Mouse (Mus musculus) neural tube, embryonic 11.5 days (tissue): ENCODE measurements around the gene Iqsec1. TPM values are rescaled to one million over a fixed set of nuclear protein-coding genes. Genes with fewer than 3 reads are reported as not detected.

Experiments used
- ATAC-seq: fragments of 200-750 bp; cut with Nextera tagmentation; 2 replicates; pipeline ENCODE4 v1.8.0; 2017; ENCODE audit warnings: moderate number of reproducible peaks, mild to moderate bottlenecking, moderate TSS enrichment, moderate library complexity; ENCODE audit not compliant: insufficient read depth, low FRiP score, low TSS enrichment
- DNase-seq: peaks from one replicate; pipeline ENCODE4 v3.0.0-alpha.2; 2015; ENCODE audit warnings: low spot score
- H3K27ac ChIP-seq: fragments of 300-500 bp; sonication (generic); 2 replicates; pipeline ENCODE4 v1.5.1; 2014; ENCODE audit warnings: low read depth, mild to moderate bottlenecking, low read length
- H3K27me3 ChIP-seq: fragments of 300-500 bp; sonication (generic); 2 replicates; pipeline ENCODE4 v1.6.1; 2014; ENCODE audit warnings: mild to moderate bottlenecking, low read length, mixed read lengths; ENCODE audit not compliant: control insufficient read depth, insufficient read depth
- H3K36me3 ChIP-seq: fragments of 300-500 bp; sonication (generic); 2 replicates; pipeline ENCODE4 v1.6.1; 2014; ENCODE audit warnings: mild to moderate bottlenecking, low read length, moderate library complexity, mixed read lengths; ENCODE audit not compliant: control insufficient read depth, insufficient read depth
- H3K4me1 ChIP-seq: fragments of 300-500 bp; sonication (generic); 2 replicates; pipeline ENCODE4 v1.6.1; 2014; ENCODE audit warnings: low read length, mixed read lengths; ENCODE audit not compliant: control insufficient read depth, insufficient read depth
- H3K4me2 ChIP-seq: fragments of 300-500 bp; sonication (generic); 2 replicates; pipeline ENCODE4 v1.6.1; 2014; ENCODE audit warnings: low read depth, mild to moderate bottlenecking, moderate library complexity
- H3K4me3 ChIP-seq: fragments of 300-500 bp; sonication (generic); 2 replicates; pipeline ENCODE4 v1.5.1; 2014; ENCODE audit warnings: low read depth, low read length
- H3K9ac ChIP-seq: fragments of 300-500 bp; sonication (generic); 2 replicates; pipeline ENCODE4 v1.6.1; 2014; ENCODE audit warnings: mild to moderate bottlenecking, low read length
- H3K9me3 ChIP-seq: fragments of 300-500 bp; sonication (generic); 2 replicates; pipeline ENCODE4 v1.6.1; 2016; ENCODE audit warnings: low read length; ENCODE audit not compliant: control insufficient read depth
- WGBS: fragments of 180-500 bp; shearing (Covaris S2); extraction: QIAGEN DNeasy Blood & Tissue Kit; methylation state at CpG from one replicate; pipeline ENCODE4 v1.1.7; 2014; 5-methylcytosine and 5-hydroxymethylcytosine counted together
- polyA plus RNA-seq: library from polyadenylated mRNA; unstranded; fragments of >200 nt; fragmentation: Nextera tagmentation; extraction: Ambion mirVana; gene quantifications from 2 replicates; pipeline ENCODE4 v1.2.1, GENCODE M21; 2014

The Iqsec1 gene
- polyA plus RNA-seq, 1 experiment from 2014 or later: 18.6 TPM

DNA sequence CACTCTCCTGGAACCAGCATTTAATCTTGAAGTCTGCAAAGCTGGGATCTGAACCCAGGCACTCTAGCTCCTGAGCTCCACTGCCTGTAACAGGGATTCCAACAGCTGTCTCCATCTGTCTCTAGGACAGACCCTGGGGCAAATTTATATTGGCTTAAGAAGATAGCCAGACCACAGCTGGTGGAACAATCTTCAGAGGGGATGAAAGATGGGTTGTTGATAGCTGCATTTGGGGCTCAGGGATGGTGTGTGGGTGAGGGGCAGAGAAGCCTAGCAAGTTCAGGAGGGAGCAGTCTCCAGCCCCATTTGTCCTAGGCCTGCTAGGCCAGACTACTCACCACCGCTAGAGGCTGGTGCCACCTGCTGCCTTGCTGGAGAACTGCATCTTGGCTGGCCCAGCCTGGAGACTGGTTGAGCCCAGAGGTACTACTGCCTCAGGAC, 260.0 kb downstream of the Iqsec1 start:
- DNase-seq: peak; percentile 85
- Histone ChIP-seq H3K4me3 (no peak overlapping the region), H3K4me2 (no peak overlapping the region), H3K36me3 (no peaks in the 10 kb centered on the region), H3K27me3 (no peaks in the 10 kb centered on the region), H3K27ac (no peak overlapping the region), H3K9me3 (no peaks in the 10 kb centered on the region), H3K4me1 (peaks cover 28% of the 10 kb centered on the region), H3K9ac (no peak overlapping the region)
- 0% methylated on average over 1 of the region's 1 CpGs for WGBS
- ATAC-seq: peak; percentile 57

DNA sequence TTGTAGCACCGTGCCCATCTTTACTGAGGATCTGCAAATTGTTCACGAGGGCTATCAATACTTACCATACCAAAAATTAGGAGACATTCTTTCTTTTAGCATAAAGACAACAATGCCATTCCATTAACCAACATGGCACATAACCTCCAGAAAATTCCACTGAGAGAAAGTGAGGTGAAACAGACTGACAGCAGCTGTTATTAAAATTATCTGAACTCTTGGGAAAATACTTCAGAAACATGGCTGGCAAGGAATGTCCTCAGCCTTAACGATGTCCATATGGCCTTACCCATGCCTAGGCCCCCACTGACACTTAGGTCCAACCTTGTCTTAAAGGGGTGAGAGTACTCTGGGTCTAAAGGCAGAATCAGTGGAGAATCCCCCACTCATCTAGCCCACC, 260.7 kb downstream of the Iqsec1 start:
- no peaks in the 10 kb centered on the region for H3K27me3 ChIP-seq
- no peaks in the 10 kb centered on the region for H3K9me3 ChIP-seq
- no peak for ATAC-seq
- no peak for DNase-seq
- peaks cover 28% of the 10 kb centered on the region for H3K4me1 ChIP-seq
- 68% methylated on average over 3 of the region's 3 CpGs for WGBS
- H3K4me3 ChIP-seq: no peak overlapping the region
- H3K4me2 ChIP-seq: no peak overlapping the region
- no peak overlapping the region for H3K27ac ChIP-seq
- no peak overlapping the region for H3K9ac ChIP-seq
- H3K36me3 ChIP-seq: no peaks in the 10 kb centered on the region

DNA sequence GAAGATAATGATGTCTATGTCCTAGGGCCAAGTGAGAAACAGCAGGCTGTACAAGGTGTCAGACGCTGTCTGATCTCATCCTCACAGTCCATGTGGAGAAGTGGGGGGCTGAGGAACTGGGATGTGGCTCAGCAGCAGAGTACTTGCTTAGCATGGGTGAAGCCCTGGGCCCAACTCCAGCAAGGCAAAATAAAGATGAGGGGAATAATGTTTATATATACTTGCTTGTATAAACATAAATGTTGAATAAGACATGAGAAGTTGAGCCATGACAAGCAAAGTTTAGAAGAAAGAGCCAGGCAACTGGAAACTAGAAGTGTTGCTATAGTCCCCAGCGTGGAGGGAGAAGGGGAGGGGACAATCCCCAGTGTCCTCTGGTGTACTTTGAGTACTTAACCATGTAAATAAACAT, 261.8 kb downstream of the Iqsec1 start:
- 79% methylated on average over 2 of the region's 2 CpGs for WGBS
- H3K9ac ChIP-seq: no peak overlapping the region
- no peak for DNase-seq
- no peak overlapping the region for H3K27ac ChIP-seq
- peaks cover 28% of the 10 kb centered on the region for H3K4me1 ChIP-seq
- no peak overlapping the region for H3K4me2 ChIP-seq
- no peaks in the 10 kb centered on the region for H3K27me3 ChIP-seq
- no peaks in the 10 kb centered on the region for H3K36me3 ChIP-seq
- ATAC-seq: no peak
- H3K4me3 ChIP-seq: no peak overlapping the region
- no peaks in the 10 kb centered on the region for H3K9me3 ChIP-seq

DNA sequence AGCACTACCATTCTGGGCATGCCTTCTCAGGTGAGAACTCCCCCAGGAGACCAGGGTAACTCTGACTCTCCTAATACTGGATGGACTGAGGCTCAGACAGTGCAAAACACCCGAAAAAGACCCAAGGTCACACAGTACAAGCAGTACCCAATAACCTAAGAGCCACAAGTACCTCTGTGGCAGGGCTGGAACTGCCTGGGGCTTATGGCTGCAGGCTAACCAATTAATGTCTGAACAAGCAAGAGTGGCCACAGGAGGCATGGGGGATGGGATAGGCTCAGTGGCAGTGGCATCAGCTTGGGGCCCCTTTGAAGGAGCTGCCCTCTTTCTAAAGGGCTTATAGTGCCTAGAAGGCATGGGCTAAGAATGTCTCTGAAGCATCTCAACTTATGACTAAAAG, 263.0 kb downstream of the Iqsec1 start:
- no peak overlapping the region for H3K4me2 ChIP-seq
- no peak overlapping the region for H3K27ac ChIP-seq
- no peak overlapping the region for H3K4me3 ChIP-seq
- H3K36me3 ChIP-seq: no peaks in the 10 kb centered on the region
- 56% methylated on average over 1 of the region's 1 CpGs for WGBS
- no peaks in the 10 kb centered on the region for H3K27me3 ChIP-seq
- ATAC-seq (peak; percentile 26; the same call in 1 of the 2 replicates), DNase-seq (no peak)
- peaks cover 26% of the 10 kb centered on the region for H3K4me1 ChIP-seq
- H3K9me3 ChIP-seq: no peaks in the 10 kb centered on the region
- H3K9ac ChIP-seq: 0 out of 2 replicates have a peak overlapping the region, but pooled peaks have one; percentile 14

DNA sequence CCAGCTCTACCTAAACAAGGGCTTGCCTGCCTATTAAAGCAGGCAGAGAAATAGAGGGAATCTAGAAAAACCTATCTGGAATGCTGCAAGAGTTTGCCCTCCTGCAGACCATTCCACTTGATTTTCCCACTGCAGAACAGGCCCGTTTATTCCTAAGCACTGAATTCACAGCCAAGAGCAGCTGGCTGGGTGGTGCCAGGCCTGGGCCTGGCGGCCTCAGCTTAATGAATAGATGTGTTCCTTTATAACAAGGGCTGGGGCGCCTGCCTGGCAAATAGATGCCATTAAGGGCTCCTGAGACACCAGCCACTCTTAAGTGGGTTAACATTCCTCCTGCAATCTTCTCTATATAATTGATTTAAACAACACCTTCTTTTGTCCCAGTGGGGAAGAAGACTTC, 265.5 kb downstream of the Iqsec1 start:
- Histone ChIP-seq H3K27me3 (no peaks in the 10 kb centered on the region), H3K4me2 (no peak overlapping the region), H3K36me3 (no peaks in the 10 kb centered on the region), H3K9me3 (no peaks in the 10 kb centered on the region), H3K27ac (no peak overlapping the region), H3K9ac (no peak overlapping the region), H3K4me1 (peaks cover 17% of the 10 kb centered on the region; the same call in 1 of the 2 replicates), H3K4me3 (no peak overlapping the region)
- no peak for ATAC-seq
- WGBS: 64% methylated on average over 3 of the region's 3 CpGs
- DNase-seq: no peak

DNA sequence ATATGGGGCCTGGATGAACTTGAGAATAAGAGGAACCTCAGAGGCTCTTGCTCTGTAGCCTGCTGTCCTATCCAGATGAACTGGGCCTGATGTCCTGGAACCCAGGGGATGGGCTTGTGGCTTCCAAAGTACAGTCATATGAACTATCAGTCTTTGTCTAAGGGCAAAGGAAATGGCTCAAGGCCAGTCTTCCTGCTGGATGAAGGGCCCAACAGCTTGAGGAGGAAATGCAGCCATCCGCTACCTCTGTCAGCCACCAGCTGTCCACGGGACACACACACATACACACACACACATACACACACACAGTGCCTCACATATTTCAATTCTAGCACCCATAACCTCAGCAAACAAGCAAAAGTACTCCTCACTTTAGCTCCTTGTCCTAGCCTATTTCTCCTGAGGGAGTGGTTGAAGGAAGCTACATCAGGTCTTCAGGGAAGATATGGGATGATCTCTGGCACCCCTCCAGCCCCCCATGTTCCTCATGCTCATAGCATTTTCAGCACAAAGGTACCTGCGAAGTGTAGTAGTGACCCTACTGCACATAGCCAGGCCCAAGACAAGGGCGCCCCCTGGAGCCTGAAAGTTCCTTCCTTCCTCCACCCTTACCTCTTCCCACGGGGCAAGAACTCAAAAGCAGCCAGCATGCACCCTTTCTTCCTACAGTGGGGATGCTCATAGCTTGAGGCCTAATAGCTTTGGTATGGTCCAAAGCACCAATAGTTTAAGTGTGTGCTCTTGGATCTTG, 267.3 kb downstream of the Iqsec1 start:
- H3K4me1 ChIP-seq: peaks cover 18% of the 10 kb centered on the region; the same call in 1 of the 2 replicates
- no peak overlapping the region for H3K4me2 ChIP-seq
- DNase-seq (no peak), ATAC-seq (no peak)
- H3K36me3 ChIP-seq: no peaks in the 10 kb centered on the region
- no peak overlapping the region for H3K27ac ChIP-seq
- H3K9me3 ChIP-seq: no peaks in the 10 kb centered on the region
- H3K4me3 ChIP-seq: no peak overlapping the region
- WGBS: 63% methylated on average over 5 of the region's 5 CpGs
- no peak overlapping the region for H3K9ac ChIP-seq
- H3K27me3 ChIP-seq: no peaks in the 10 kb centered on the region

DNA sequence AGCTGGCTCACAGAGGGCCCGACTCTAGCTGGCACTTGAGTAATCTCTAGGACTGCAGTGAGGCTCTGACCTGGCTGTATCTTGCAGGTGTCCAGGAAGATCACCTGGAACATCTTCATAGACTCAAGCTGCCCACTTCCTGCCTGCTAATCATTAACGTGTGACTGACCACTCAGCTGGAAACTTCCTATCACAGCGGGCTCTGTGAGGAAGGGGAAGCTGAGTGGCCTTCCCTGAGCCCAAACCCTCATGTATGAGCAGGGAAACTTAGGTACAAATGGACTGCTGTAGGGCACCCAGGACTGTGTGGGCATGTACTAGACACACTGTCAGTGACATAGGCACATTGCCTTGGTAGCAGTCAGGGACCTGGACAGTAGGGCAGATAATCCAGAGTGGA, 268.3 kb downstream of the Iqsec1 start:
- DNase-seq (no peak), ATAC-seq (no peak)

DNA sequence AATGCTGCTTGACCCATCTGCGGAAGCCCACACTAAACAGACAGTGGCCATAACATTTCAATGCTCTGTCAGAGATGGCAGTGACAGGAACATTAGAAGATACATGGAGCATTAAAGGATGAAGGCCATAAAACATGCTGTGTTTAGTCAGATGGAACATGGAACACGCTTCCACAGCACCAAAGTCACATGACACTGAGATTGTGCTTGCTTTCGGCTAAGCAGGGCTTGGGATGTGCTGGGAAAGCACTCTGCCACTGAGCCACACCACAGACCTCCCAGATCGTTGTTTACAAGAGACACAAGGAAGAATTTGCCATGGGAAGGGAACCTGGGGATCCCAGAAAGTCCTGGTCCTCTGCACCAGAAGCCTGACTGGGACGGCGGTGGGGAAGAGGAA, 269.1 kb downstream of the Iqsec1 start:
- no peak for DNase-seq
- Histone ChIP-seq H3K27ac (no peak overlapping the region), H3K36me3 (no peaks in the 10 kb centered on the region), H3K9me3 (no peaks in the 10 kb centered on the region), H3K4me1 (peaks cover 19% of the 10 kb centered on the region), H3K9ac (no peak overlapping the region), H3K4me2 (no peak overlapping the region), H3K27me3 (no peaks in the 10 kb centered on the region), H3K4me3 (no peak overlapping the region)
- 88% methylated on average over 6 of the region's 6 CpGs for WGBS
- no peak for ATAC-seq

More for the DNA sequence above, 268.3 kb downstream of the Iqsec1 start:
- peaks cover 19% of the 10 kb centered on the region for H3K4me1 ChIP-seq
- no peaks in the 10 kb centered on the region for H3K27me3 ChIP-seq
- no peak overlapping the region for H3K9ac ChIP-seq
- H3K9me3 ChIP-seq: no peaks in the 10 kb centered on the region
- H3K36me3 ChIP-seq: no peaks in the 10 kb centered on the region
- H3K4me2 ChIP-seq: no peak overlapping the region
- H3K4me3 ChIP-seq: no peak overlapping the region
- H3K27ac ChIP-seq: no peak overlapping the region
- 61% methylated on average over 3 of the region's 3 CpGs for WGBS

DNA sequence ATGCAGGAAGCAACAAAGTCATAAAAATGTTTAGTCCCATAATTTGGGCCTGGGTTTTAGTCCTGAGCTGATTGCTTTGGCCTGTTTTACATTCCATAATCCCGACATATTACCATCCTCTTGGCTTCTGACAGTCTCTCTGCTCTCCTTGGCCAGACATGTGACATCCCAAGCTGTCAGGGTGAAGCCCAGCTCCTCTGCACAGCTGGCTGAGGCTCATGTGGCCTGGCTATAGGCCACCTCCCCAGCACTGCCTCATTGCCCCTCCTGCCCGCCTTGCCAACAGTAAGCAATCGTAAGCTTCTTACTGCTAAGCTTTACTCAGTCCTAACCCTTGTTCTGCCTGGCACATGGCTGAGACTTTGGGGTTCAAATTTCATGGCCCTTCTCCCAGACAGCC, 270.0 kb downstream of the Iqsec1 start:
- Histone ChIP-seq H3K4me1 (peaks cover 24% of the 10 kb centered on the region), H3K27me3 (no peaks in the 10 kb centered on the region), H3K9ac (no peak overlapping the region), H3K4me3 (no peak overlapping the region), H3K9me3 (no peaks in the 10 kb centered on the region), H3K36me3 (no peaks in the 10 kb centered on the region), H3K27ac (no peak overlapping the region), H3K4me2 (no peak overlapping the region)
- DNase-seq (no peak), ATAC-seq (no peak)
- WGBS: 84% methylated on average over 3 of the region's 3 CpGs
